Mouse (Mus musculus) kidney, adult 2 months (tissue): ENCODE measurements around the gene Gm14406. TPM values are rescaled to one million over a fixed set of nuclear protein-coding genes. Genes with fewer than 3 reads are reported as not detected.

Source experiments
- DNase-seq: peaks from one replicate; pipeline ENCODE4 v3.0.0; 2021
- H3K27ac ChIP-seq: fragments of 200-500 bp; 2 replicates; pipeline ENCODE4 v1.5.1; 2012; ENCODE audit warnings: low read depth, low read length, control low read depth, inconsistent platforms; ENCODE audit not compliant: insufficient read depth
- H3K27me3 ChIP-seq: fragments of 200-500 bp; replicated peaks from 2 replicates; pipeline ENCODE4 v1.6.1; 2012; ENCODE audit warnings: mild to moderate bottlenecking, moderate library complexity, low read length, inconsistent platforms; ENCODE audit not compliant: control insufficient read depth, insufficient read depth
- H3K36me3 ChIP-seq: fragments of 200-500 bp; 2 replicates; pipeline ENCODE4 v1.6.1; 2012; ENCODE audit warnings: mild to moderate bottlenecking, moderate library complexity, low read length, inconsistent platforms; ENCODE audit not compliant: control insufficient read depth, insufficient read depth
- H3K4me1 ChIP-seq: fragments of 200-500 bp; 2 replicates; pipeline ENCODE4 v1.6.1; 2011; ENCODE audit warnings: low read length; ENCODE audit not compliant: control insufficient read depth, insufficient read depth
- H3K4me3 ChIP-seq: fragments of 200-500 bp; 2 replicates; pipeline ENCODE4 v1.5.1; 2011; ENCODE audit warnings: mild to moderate bottlenecking, low read depth, low read length, control low read depth; ENCODE audit not compliant: insufficient read depth
- CTCF ChIP-seq: fragments of 200-500 bp; conservative IDR thresholded peaks from 2 replicates; pipeline ENCODE4 v1.5.1; 2011; ENCODE audit warnings: low read depth, mild to moderate bottlenecking, control low read depth, low read length, moderate library complexity, mixed read lengths; ENCODE audit not compliant: insufficient read depth, insufficient read length
- POLR2A ChIP-seq: fragments of 200-500 bp; IDR thresholded peaks from one replicate; pipeline ENCODE4 v1.6.1; 2011; ENCODE audit warnings: low read depth, low read length, control low read depth
- WGBS: fragments of 180-500 bp; shearing (Covaris S2); methylation state at CpG from one replicate; pipeline ENCODE4 v1.1.7; 2018; 5-methylcytosine and 5-hydroxymethylcytosine counted together
- polyA plus RNA-seq: library from polyadenylated mRNA; depleted of rRNA; stranded (reverse); fragments of >200 nt; gene quantifications from 2 replicates; pipeline ENCODE4 v1.2.3, GENCODE M21; 2012; rRNA removed

The Gm14406 gene
- polyA plus RNA-seq, 1 experiment: not detected

- no peak overlapping the region for H3K27ac ChIP-seq
- H3K4me1 ChIP-seq: no peaks in the 10 kb centered on the region
- H3K4me3 ChIP-seq: no peak overlapping the region
- no peaks in the 10 kb centered on the region for H3K36me3 ChIP-seq
- 93% methylated on average over 20 of the region's 20 CpGs for WGBS
- DNase-seq: no peak
- TF ChIP-seq POLR2A: no peak
- no peak for TF ChIP-seq CTCF
- no peaks in the 10 kb centered on the region for H3K27me3 ChIP-seq
Measured at GRCm38 (mm10) chr2:177523061-177523460, 54.9 kb downstream of the Gm14406 start.

DNA sequence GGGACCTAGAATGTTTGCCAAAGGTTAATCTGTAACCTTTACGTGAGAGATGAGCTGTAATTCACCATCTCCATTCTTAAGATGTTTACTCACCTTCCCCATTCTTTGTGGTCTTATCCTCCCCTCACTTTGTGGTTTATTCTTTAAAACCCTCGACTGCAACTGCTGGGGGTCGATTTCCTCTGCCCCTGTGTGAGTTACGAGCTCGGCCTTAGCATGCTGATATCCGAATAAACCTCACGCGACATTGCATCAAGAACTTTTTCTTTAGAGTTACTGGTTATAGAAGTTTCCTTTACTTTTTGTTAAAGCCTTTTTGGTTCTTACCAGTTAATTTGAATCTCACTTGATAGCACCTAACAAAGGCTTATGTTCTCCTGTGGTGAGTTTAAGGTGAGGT, 58.0 kb downstream of the Gm14406 start:
- WGBS: 79% methylated on average over 8 of the region's 8 CpGs

More for the DNA sequence above, 58.0 kb downstream of the Gm14406 start:
- Histone ChIP-seq H3K27ac (no peak overlapping the region), H3K4me1 (no peaks in the 10 kb centered on the region), H3K4me3 (no peak overlapping the region), H3K27me3 (no peaks in the 10 kb centered on the region), H3K36me3 (no peaks in the 10 kb centered on the region)
- DNase-seq: no peak
- no peak for TF ChIP-seq POLR2A
- no peak for TF ChIP-seq CTCF

Other genes with a start within 250 kb of the Gm14406 start
- gene Gm14418, start 179.9 kb downstream of the Gm14406 start, polyA plus RNA-seq: 2.7 and 3.2 TPM in 2 replicates
- 4.2 and 4.5 TPM in 2 replicates for gene Zfp970, start 113.5 kb downstream of the Gm14406 start, polyA plus RNA-seq
- 2.7 and 3.1 TPM in 2 replicates for gene Gm14403, start 80.0 kb downstream of the Gm14406 start, polyA plus RNA-seq
- gene Gm14322, start 181.1 kb upstream of the Gm14406 start, polyA plus RNA-seq: 1.5 and 1.9 TPM in 2 replicates